Mouse (Mus musculus): ENCODE measurements around the gene Aqp8. TPM values are rescaled to one million over a fixed set of nuclear protein-coding genes. Genes with fewer than 3 reads are reported as not detected.

Gene Aqp8
- total RNA-seq (2021) = 1 to 10 TPM; 3.2 to 4.8 TPM

GRCm38 (mm10) chr7:123462070-123462501 lies at the start of gene Aqp8:
TSS of gene Aqp8 (plus strand) at chr7:123462291.
- DNase-seq = peak; percentile 75

GRCm38 (mm10) chr7:123416803-123417202 lies 45.3 kb upstream of the Aqp8 start:
- DNase-seq = no peak

- DNase-seq = no peak
Measured at GRCm38 (mm10) chr7:123417661-123418060, 44.4 kb upstream of the Aqp8 start.

GRCm38 (mm10) chr7:123419984-123420383 lies 42.1 kb upstream of the Aqp8 start:
- no peak for DNase-seq

- no peak for DNase-seq
Measured at GRCm38 (mm10) chr7:123421958-123422357, 40.1 kb upstream of the Aqp8 start.

GRCm38 (mm10) chr7:123424281-123424680 lies 37.8 kb upstream of the Aqp8 start:
- no peak for DNase-seq

GRCm38 (mm10) chr7:123425134-123425757 lies 36.8 kb upstream of the Aqp8 start:
- DNase-seq = no peak

GRCm38 (mm10) chr7:123429624-123430410 lies 32.3 kb upstream of the Aqp8 start:
- DNase-seq = no peak

GRCm38 (mm10) chr7:123430411-123430705 lies 31.7 kb upstream of the Aqp8 start:
- no peak for DNase-seq

GRCm38 (mm10) chr7:123431206-123431605 lies 30.9 kb upstream of the Aqp8 start:
- no peak for DNase-seq

GRCm38 (mm10) chr7:123442079-123442478 lies 20.0 kb upstream of the Aqp8 start:
- DNase-seq = no peak

GRCm38 (mm10) chr7:123448794-123449193 lies 13.3 kb upstream of the Aqp8 start:
- DNase-seq = no peak

GRCm38 (mm10) chr7:123449676-123450075 lies 12.4 kb upstream of the Aqp8 start:
- no peak for DNase-seq

- DNase-seq = no peak
Measured at GRCm38 (mm10) chr7:123450515-123450914, 11.6 kb upstream of the Aqp8 start.

- no peak for DNase-seq
Measured at GRCm38 (mm10) chr7:123452551-123452950, 9.5 kb upstream of the Aqp8 start.

- no peak for DNase-seq
Measured at GRCm38 (mm10) chr7:123453066-123453465, 9.0 kb upstream of the Aqp8 start.

GRCm38 (mm10) chr7:123455088-123455487 lies 7.0 kb upstream of the Aqp8 start:
- DNase-seq = no peak

- DNase-seq = no peak
Measured at GRCm38 (mm10) chr7:123458309-123458708, 3.8 kb upstream of the Aqp8 start.

GRCm38 (mm10) chr7:123459247-123459646 lies 2.8 kb upstream of the Aqp8 start:
- DNase-seq = no peak

- DNase-seq = no peak
Measured at GRCm38 (mm10) chr7:123461316-123461715, 775 bp upstream of the Aqp8 start.

- DNase-seq = no peak
Measured at GRCm38 (mm10) chr7:123463569-123463968, 1.5 kb downstream of the Aqp8 start.

GRCm38 (mm10) chr7:123465692-123466387 lies 3.7 kb downstream of the Aqp8 start:
- peak; percentile 84 for DNase-seq

GRCm38 (mm10) chr7:123467961-123468360 lies 5.9 kb downstream of the Aqp8 start:
- no peak for DNase-seq

GRCm38 (mm10) chr7:123487703-123488102 lies 25.6 kb downstream of the Aqp8 start:
- DNase-seq = no peak
